Mouse (Mus musculus): ENCODE measurements around the gene Gpc1. TPM values are rescaled to one million over a fixed set of nuclear protein-coding genes. Genes with fewer than 3 reads are reported as not detected.

The Gpc1 gene
- polyA plus RNA-seq, 1 experiment from 2014 or later = 71.4 TPM

- Histone ChIP-seq H3K9me3 (no peaks in the 10 kb centered on the region), H3K27me3 (no peaks in the 10 kb centered on the region), H3K27ac (no peak overlapping the region), H3K9ac (0 out of 2 replicates have a peak overlapping the region, but pooled peaks have one; percentile 4), H3K4me1 (peaks cover 25% of the 10 kb centered on the region), H3K4me3 (no peak overlapping the region), H3K36me3 (peaks cover 29% of the 10 kb centered on the region), H3K4me2 (replicated peaks) (no peak overlapping the region)
- ATAC-seq (ENCODE audit: low FRiP score, low read depth) = no peak
- 79% methylated on average over 7 of the region's 7 CpGs for WGBS
These were observed 7.8 kb downstream of the Gpc1 start for GRCm38 (mm10) chr1:92839211-92839610.

GRCm38 (mm10) chr1:92840231-92840890 is 8.9 kb downstream of the Gpc1 start:
- H3K4me2 ChIP-seq (replicated peaks) = no peak overlapping the region
- peaks cover 26% of the 10 kb centered on the region for H3K36me3 ChIP-seq
- ATAC-seq (ENCODE audit: low FRiP score, low read depth) = no peak
- H3K27ac ChIP-seq = no peak overlapping the region
- H3K9me3 ChIP-seq = no peaks in the 10 kb centered on the region
- no peak overlapping the region for H3K9ac ChIP-seq
- H3K4me3 ChIP-seq = no peak overlapping the region
- H3K4me1 ChIP-seq = peaks cover 25% of the 10 kb centered on the region
- H3K27me3 ChIP-seq = no peaks in the 10 kb centered on the region
- WGBS = 84% methylated on average over 8 of the region's 8 CpGs

GRCm38 (mm10) chr1:92841427-92841826 is 10.0 kb downstream of the Gpc1 start:
- H3K27me3 ChIP-seq = no peaks in the 10 kb centered on the region
- 73% methylated on average over 3 of the region's 3 CpGs for WGBS
- ATAC-seq (ENCODE audit: low FRiP score, low read depth) = no peak
- H3K9ac ChIP-seq = no peak overlapping the region
- H3K36me3 ChIP-seq = peaks cover 17% of the 10 kb centered on the region
- H3K4me2 ChIP-seq (replicated peaks) = no peak overlapping the region
- H3K9me3 ChIP-seq = no peaks in the 10 kb centered on the region
- H3K27ac ChIP-seq = no peak overlapping the region
- peaks cover 33% of the 10 kb centered on the region for H3K4me1 ChIP-seq
- no peak overlapping the region for H3K4me3 ChIP-seq

- Histone ChIP-seq H3K9ac (no peak overlapping the region), H3K4me1 (peaks cover 61% of the 10 kb centered on the region), H3K4me2 (replicated peaks) (no peak overlapping the region), H3K9me3 (no peaks in the 10 kb centered on the region), H3K4me3 (no peak overlapping the region), H3K27ac (no peak overlapping the region), H3K27me3 (no peaks in the 10 kb centered on the region), H3K36me3 (peaks cover 15% of the 10 kb centered on the region)
- ATAC-seq (ENCODE audit: low FRiP score, low read depth) = no peak
- WGBS = 81% methylated on average over 7 of the region's 7 CpGs
These were observed 14.4 kb downstream of the Gpc1 start for GRCm38 (mm10) chr1:92845889-92846288.

- peak overlapping the region; percentile 68 for H3K9ac ChIP-seq
- H3K27ac ChIP-seq = peak overlapping the region; percentile 33; the same call in 1 of the 2 replicates
- H3K4me3 ChIP-seq = peak overlapping the region; percentile 45
- H3K4me2 ChIP-seq (replicated peaks) = peak overlapping the region; percentile 73
- 7% methylated on average over 41 of the region's 41 CpGs for WGBS
- peak; percentile 80 for ATAC-seq (ENCODE audit: low FRiP score, low read depth)
- H3K4me1 ChIP-seq = peaks cover 56% of the 10 kb centered on the region
- no peaks in the 10 kb centered on the region for H3K27me3 ChIP-seq
- H3K36me3 ChIP-seq = peaks cover 18% of the 10 kb centered on the region
- H3K9me3 ChIP-seq = no peaks in the 10 kb centered on the region
These were observed 16.7 kb downstream of the Gpc1 start for GRCm38 (mm10) chr1:92847873-92848839.

- H3K9ac ChIP-seq = no peak overlapping the region
- peaks cover 48% of the 10 kb centered on the region for H3K4me1 ChIP-seq
- H3K4me2 ChIP-seq (replicated peaks) = peak overlapping the region; percentile 73
- H3K27me3 ChIP-seq = no peaks in the 10 kb centered on the region
- H3K36me3 ChIP-seq = peaks cover 21% of the 10 kb centered on the region
- 71% methylated on average over 2 of the region's 2 CpGs for WGBS
- H3K4me3 ChIP-seq = 0 out of 2 replicates have a peak overlapping the region, but pooled peaks have one; percentile 45
- H3K27ac ChIP-seq = no peak overlapping the region
- H3K9me3 ChIP-seq = no peaks in the 10 kb centered on the region
- no peak for ATAC-seq (ENCODE audit: low FRiP score, low read depth)
These were observed 18.0 kb downstream of the Gpc1 start for GRCm38 (mm10) chr1:92849491-92849890.

- Histone ChIP-seq H3K4me1 (peaks cover 48% of the 10 kb centered on the region), H3K36me3 (peaks cover 23% of the 10 kb centered on the region), H3K9me3 (no peaks in the 10 kb centered on the region), H3K9ac (no peak overlapping the region), H3K4me2 (replicated peaks) (peak overlapping the region; percentile 73), H3K27ac (no peak overlapping the region), H3K4me3 (no peak overlapping the region), H3K27me3 (no peaks in the 10 kb centered on the region)
- no peak for ATAC-seq (ENCODE audit: low FRiP score, low read depth)
- 58% methylated on average over 13 of the region's 13 CpGs for WGBS
These were observed 18.6 kb downstream of the Gpc1 start for GRCm38 (mm10) chr1:92849938-92850574.

- Histone ChIP-seq H3K27me3 (no peaks in the 10 kb centered on the region), H3K4me3 (no peak overlapping the region), H3K27ac (no peak overlapping the region), H3K9me3 (no peaks in the 10 kb centered on the region), H3K36me3 (peaks cover 47% of the 10 kb centered on the region), H3K4me2 (replicated peaks) (no peak overlapping the region), H3K9ac (no peak overlapping the region), H3K4me1 (peaks cover 30% of the 10 kb centered on the region)
- WGBS = 100% methylated on average over 2 of the region's 2 CpGs
- ATAC-seq (ENCODE audit: low FRiP score, low read depth) = no peak
These were observed 21.0 kb downstream of the Gpc1 start for GRCm38 (mm10) chr1:92852450-92852849.

GRCm38 (mm10) chr1:92861503-92861902 is 30.1 kb downstream of the Gpc1 start:
- Histone ChIP-seq H3K9ac (no peak overlapping the region), H3K36me3 (peaks cover 33% of the 10 kb centered on the region), H3K9me3 (no peaks in the 10 kb centered on the region), H3K4me3 (no peak overlapping the region), H3K27me3 (no peaks in the 10 kb centered on the region), H3K4me2 (replicated peaks) (no peak overlapping the region), H3K4me1 (0 out of 2 replicates have a peak, but pooled peaks cover 3% of the 10 kb centered on the region), H3K27ac (no peak overlapping the region)
- WGBS = 76% methylated on average over 6 of the region's 6 CpGs
- no peak for ATAC-seq (ENCODE audit: low FRiP score, low read depth)

- WGBS = 81% methylated on average over 4 of the region's 4 CpGs
- H3K4me2 ChIP-seq (replicated peaks) = no peak overlapping the region
- no peak overlapping the region for H3K9ac ChIP-seq
- peaks cover 16% of the 10 kb centered on the region for H3K36me3 ChIP-seq
- no peaks in the 10 kb centered on the region for H3K9me3 ChIP-seq
- H3K4me1 ChIP-seq = 0 out of 2 replicates have a peak, but pooled peaks cover 3% of the 10 kb centered on the region
- H3K27me3 ChIP-seq = no peaks in the 10 kb centered on the region
- no peak for ATAC-seq (ENCODE audit: low FRiP score, low read depth)
- H3K4me3 ChIP-seq = no peak overlapping the region
- H3K27ac ChIP-seq = no peak overlapping the region
These were observed 31.8 kb downstream of the Gpc1 start for GRCm38 (mm10) chr1:92863268-92863667.

GRCm38 (mm10) chr1:92866170-92866569 is 34.7 kb downstream of the Gpc1 start:
- H3K9me3 ChIP-seq = no peaks in the 10 kb centered on the region
- H3K4me1 ChIP-seq = 0 out of 2 replicates have a peak, but pooled peaks cover 3% of the 10 kb centered on the region
- no peak overlapping the region for H3K27ac ChIP-seq
- H3K9ac ChIP-seq = no peak overlapping the region
- no peak overlapping the region for H3K4me3 ChIP-seq
- ATAC-seq (ENCODE audit: low FRiP score, low read depth) = no peak
- no peak overlapping the region for H3K4me2 ChIP-seq (replicated peaks)
- H3K27me3 ChIP-seq = no peaks in the 10 kb centered on the region
- H3K36me3 ChIP-seq = no peaks in the 10 kb centered on the region
- WGBS = 66% methylated on average over 2 of the region's 2 CpGs

GRCm38 (mm10) chr1:92869985-92870384 is 38.5 kb downstream of the Gpc1 start:
- 80% methylated on average over 2 of the region's 2 CpGs for WGBS
- no peak for ATAC-seq (ENCODE audit: low FRiP score, low read depth)
- H3K9ac ChIP-seq = no peak overlapping the region
- H3K9me3 ChIP-seq = no peaks in the 10 kb centered on the region
- 0 out of 2 replicates have a peak, but pooled peaks cover 3% of the 10 kb centered on the region for H3K27me3 ChIP-seq
- H3K4me1 ChIP-seq = 0 out of 2 replicates have a peak, but pooled peaks cover 3% of the 10 kb centered on the region
- H3K27ac ChIP-seq = no peak overlapping the region
- H3K36me3 ChIP-seq = no peaks in the 10 kb centered on the region
- H3K4me2 ChIP-seq (replicated peaks) = no peak overlapping the region
- H3K4me3 ChIP-seq = no peak overlapping the region

Data from limb, embryonic 13.5 days (tissue).